Mouse (Mus musculus): ENCODE data around the gene Cdc45. TPM values are rescaled to one million over a fixed set of nuclear protein-coding genes. Genes with fewer than 3 reads are reported as not detected.

The Cdc45 gene
- polyA plus RNA-seq, 1 experiment from 2014 or later: 58.4 TPM

GRCm38 (mm10) chr16:18781810-18782209 is 30.0 kb downstream of the Cdc45 start:
- WGBS: 86% methylated on average over 10 of the region's 10 CpGs
- Histone ChIP-seq H3K36me3 (peaks cover 62% of the 10 kb centered on the region), H3K4me3 (no peak overlapping the region), H3K9me3 (no peaks in the 10 kb centered on the region; the same call in 1 of the 2 replicates), H3K4me1 (peaks cover 14% of the 10 kb centered on the region), H3K27me3 (ENCODE audit: insufficient read depth, poor library complexity, severe bottlenecking) (peaks cover 34% of the 10 kb centered on the region), H3K27ac (no peak overlapping the region)
- DNase-seq (ENCODE audit: low spot score): no peak

GRCm38 (mm10) chr16:18778461-18778860 is 33.3 kb downstream of the Cdc45 start:
- Histone ChIP-seq H3K4me1 (peaks cover 29% of the 10 kb centered on the region), H3K4me3 (no peak overlapping the region; the same call in 1 of the 2 replicates), H3K27me3 (ENCODE audit: insufficient read depth, poor library complexity, severe bottlenecking) (peaks cover 60% of the 10 kb centered on the region), H3K27ac (no peak overlapping the region), H3K36me3 (peaks cover 33% of the 10 kb centered on the region), H3K9me3 (no peaks in the 10 kb centered on the region; the same call in 1 of the 2 replicates)
- whole genome bisulfite sequencing: 68% methylated on average over 2 of the region's 2 CpGs
- no peak for DNase-seq (ENCODE audit: low spot score)

- peak overlapping the region; percentile 60 for H3K4me3 ChIP-seq
- peaks cover 60% of the 10 kb centered on the region for H3K27me3 ChIP-seq (ENCODE audit: insufficient read depth, poor library complexity, severe bottlenecking)
- 3% methylated on average over 80 of the region's 80 CpGs for WGBS
- peaks cover 25% of the 10 kb centered on the region for H3K36me3 ChIP-seq
- peaks cover 31% of the 10 kb centered on the region for H3K4me1 ChIP-seq
- no peak for DNase-seq (ENCODE audit: low spot score)
- no peaks in the 10 kb centered on the region; the same call in 1 of the 2 replicates for H3K9me3 ChIP-seq
- peak overlapping the region; percentile 37; the same call in 1 of the 2 replicates for H3K27ac ChIP-seq
Measured at GRCm38 (mm10) chr16:18777101-18778080, 34.4 kb downstream of the Cdc45 start.

- no peak for DNase-seq (ENCODE audit: low spot score)
- H3K27ac ChIP-seq: peak within 1 kb of the TSS; percentile 37; the same call in 1 of the 2 replicates
Measured at GRCm38 (mm10) chr16:18776556-18777100, 35.2 kb downstream of the Cdc45 start, which contains the start of gene Cldn5. Cldn5 (plus strand) TSS chr16:18776847.

GRCm38 (mm10) chr16:18775621-18776555 is 35.9 kb downstream of the Cdc45 start:
- Histone ChIP-seq H3K36me3 (peaks cover 10% of the 10 kb centered on the region), H3K9me3 (no peaks in the 10 kb centered on the region; the same call in 1 of the 2 replicates), H3K27ac (peak overlapping the region; percentile 36; the same call in 1 of the 2 replicates), H3K4me1 (peaks cover 31% of the 10 kb centered on the region), H3K4me3 (peak overlapping the region; percentile 60), H3K27me3 (ENCODE audit: insufficient read depth, poor library complexity, severe bottlenecking) (peaks cover 60% of the 10 kb centered on the region)
- DNase-seq (ENCODE audit: low spot score): no peak
- WGBS: 31% methylated on average over 18 of the region's 18 CpGs

More at GRCm38 (mm10) chr16:18776556-18777100, 35.2 kb downstream of the Cdc45 start, which contains the start of gene Cldn5:
- no peaks in the 10 kb centered on the region; the same call in 1 of the 2 replicates for H3K9me3 ChIP-seq
- H3K27me3 ChIP-seq (ENCODE audit: insufficient read depth, poor library complexity, severe bottlenecking): peaks cover 60% of the 10 kb centered on the region
- peak within 1 kb of the TSS; percentile 60 for H3K4me3 ChIP-seq
- WGBS: 5% methylated on average over 19 of the region's 19 CpGs
- peaks cover 18% of the 10 kb centered on the region for H3K36me3 ChIP-seq
- peaks cover 31% of the 10 kb centered on the region for H3K4me1 ChIP-seq

- Histone ChIP-seq H3K27ac (no peak overlapping the region), H3K36me3 (no peaks in the 10 kb centered on the region), H3K9me3 (no peaks in the 10 kb centered on the region; the same call in 1 of the 2 replicates), H3K4me1 (peaks cover 31% of the 10 kb centered on the region), H3K27me3 (ENCODE audit: insufficient read depth, poor library complexity, severe bottlenecking) (peaks cover 47% of the 10 kb centered on the region), H3K4me3 (no peak overlapping the region)
- 13% methylated on average over 2 of the region's 2 CpGs for WGBS
- DNase-seq (ENCODE audit: low spot score): no peak
Measured at GRCm38 (mm10) chr16:18773936-18774335, 37.9 kb downstream of the Cdc45 start.

GRCm38 (mm10) chr16:18769501-18769900 is 42.3 kb downstream of the Cdc45 start:
- Histone ChIP-seq H3K27me3 (ENCODE audit: insufficient read depth, poor library complexity, severe bottlenecking) (peaks cover 3% of the 10 kb centered on the region; the same call in 1 of the 2 replicates), H3K4me1 (peaks cover 11% of the 10 kb centered on the region), H3K36me3 (no peaks in the 10 kb centered on the region), H3K27ac (no peak overlapping the region), H3K9me3 (no peaks in the 10 kb centered on the region), H3K4me3 (no peak overlapping the region)
- no peak for DNase-seq (ENCODE audit: low spot score)
- WGBS: 70% methylated on average over 1 of the region's 1 CpGs

GRCm38 (mm10) chr16:18766390-18766789 is 45.4 kb downstream of the Cdc45 start:
- no peak overlapping the region for H3K27ac ChIP-seq
- no peak for DNase-seq (ENCODE audit: low spot score)
- no peaks in the 10 kb centered on the region for H3K9me3 ChIP-seq
- no peaks in the 10 kb centered on the region for H3K27me3 ChIP-seq (ENCODE audit: insufficient read depth, poor library complexity, severe bottlenecking)
- WGBS: 56% methylated on average over 4 of the region's 4 CpGs
- no peaks in the 10 kb centered on the region for H3K4me1 ChIP-seq
- H3K36me3 ChIP-seq: no peaks in the 10 kb centered on the region
- no peak overlapping the region for H3K4me3 ChIP-seq

GRCm38 (mm10) chr16:18762960-18763359 is 48.8 kb downstream of the Cdc45 start:
- no peaks in the 10 kb centered on the region for H3K27me3 ChIP-seq (ENCODE audit: insufficient read depth, poor library complexity, severe bottlenecking)
- no peak for DNase-seq (ENCODE audit: low spot score)
- no peaks in the 10 kb centered on the region for H3K9me3 ChIP-seq
- no peaks in the 10 kb centered on the region for H3K4me1 ChIP-seq
- no peak overlapping the region for H3K4me3 ChIP-seq
- no peaks in the 10 kb centered on the region for H3K36me3 ChIP-seq
- H3K27ac ChIP-seq: no peak overlapping the region
- WGBS: 71% methylated on average over 3 of the region's 3 CpGs

GRCm38 (mm10) chr16:18761734-18762133 is 50.1 kb downstream of the Cdc45 start:
- 79% methylated on average over 4 of the region's 4 CpGs for WGBS
- no peaks in the 10 kb centered on the region for H3K4me1 ChIP-seq

GRCm38 (mm10) chr16:18751885-18752499 is 59.8 kb downstream of the Cdc45 start:
- Histone ChIP-seq H3K27me3 (ENCODE audit: insufficient read depth, poor library complexity, severe bottlenecking) (no peaks in the 10 kb centered on the region; the same call in 1 of the 2 replicates), H3K27ac (no peak overlapping the region), H3K9me3 (no peaks in the 10 kb centered on the region), H3K4me3 (no peak overlapping the region), H3K36me3 (no peaks in the 10 kb centered on the region), H3K4me1 (no peaks in the 10 kb centered on the region)
- WGBS: 80% methylated on average over 10 of the region's 10 CpGs
- DNase-seq (ENCODE audit: low spot score): no peak

More at GRCm38 (mm10) chr16:18761734-18762133, 50.1 kb downstream of the Cdc45 start:
- H3K27me3 ChIP-seq (ENCODE audit: insufficient read depth, poor library complexity, severe bottlenecking): no peaks in the 10 kb centered on the region
- peak; percentile 58 for DNase-seq (ENCODE audit: low spot score)
- H3K9me3 ChIP-seq: no peaks in the 10 kb centered on the region
- H3K4me3 ChIP-seq: no peak overlapping the region
- no peaks in the 10 kb centered on the region for H3K36me3 ChIP-seq
- H3K27ac ChIP-seq: no peak overlapping the region

GRCm38 (mm10) chr16:18751101-18751500 is 60.7 kb downstream of the Cdc45 start:
- Histone ChIP-seq H3K27me3 (ENCODE audit: insufficient read depth, poor library complexity, severe bottlenecking) (no peaks in the 10 kb centered on the region; the same call in 1 of the 2 replicates), H3K9me3 (no peaks in the 10 kb centered on the region), H3K4me1 (no peaks in the 10 kb centered on the region), H3K4me3 (no peak overlapping the region), H3K27ac (no peak overlapping the region), H3K36me3 (no peaks in the 10 kb centered on the region)
- WGBS: 69% methylated on average over 11 of the region's 11 CpGs
- no peak for DNase-seq (ENCODE audit: low spot score)
